Mouse (Mus musculus): ENCODE results near the gene Lhfp.
"Not testable (repeated sequence)": the region's sequence is repeated elsewhere in the genome, so short reads cannot be mapped to it uniquely, and the experiment has no call there.

The Lhfp gene

GRCm38 (mm10) chr3:53221531-53222272 is 180.4 kb downstream of the Lhfp start:
- no peak for DNase-seq

GRCm38 (mm10) chr3:53224141-53224540 is 182.8 kb downstream of the Lhfp start:
- no peak for DNase-seq

GRCm38 (mm10) chr3:53225774-53226173 is 184.4 kb downstream of the Lhfp start:
- peak; percentile 43 for DNase-seq

GRCm38 (mm10) chr3:53226223-53226622 is 184.9 kb downstream of the Lhfp start:
- no peak for DNase-seq

- DNase-seq: no peak
Measured at GRCm38 (mm10) chr3:53227866-53228265, 186.5 kb downstream of the Lhfp start.

- DNase-seq: no peak
Measured at GRCm38 (mm10) chr3:53230562-53230961, 189.2 kb downstream of the Lhfp start.

- no peak for DNase-seq
Measured at GRCm38 (mm10) chr3:53231112-53231511, 189.8 kb downstream of the Lhfp start.

GRCm38 (mm10) chr3:53232411-53232810 is 191.1 kb downstream of the Lhfp start:
- not testable (repeated sequence) for DNase-seq

GRCm38 (mm10) chr3:53234689-53235088 is 193.4 kb downstream of the Lhfp start:
- no peak for DNase-seq

GRCm38 (mm10) chr3:53236471-53236870 is 195.1 kb downstream of the Lhfp start:
- no peak for DNase-seq

- no peak for DNase-seq
Measured at GRCm38 (mm10) chr3:53240150-53240549, 198.8 kb downstream of the Lhfp start.

GRCm38 (mm10) chr3:53245571-53246208 is 204.4 kb downstream of the Lhfp start:
- DNase-seq: no peak

GRCm38 (mm10) chr3:53247102-53247501 is 205.8 kb downstream of the Lhfp start:
- peak; percentile 80 for DNase-seq

- DNase-seq: no peak
Measured at GRCm38 (mm10) chr3:53248158-53248874, 207.0 kb downstream of the Lhfp start.

- no peak for DNase-seq
Measured at GRCm38 (mm10) chr3:53252556-53252955, 211.2 kb downstream of the Lhfp start.

- DNase-seq: peak; percentile 40
Measured at GRCm38 (mm10) chr3:53253223-53253832, 212.0 kb downstream of the Lhfp start.

- peak; percentile 10 for DNase-seq
Measured at GRCm38 (mm10) chr3:53258657-53259158, 217.4 kb downstream of the Lhfp start.

GRCm38 (mm10) chr3:53266116-53266515 is 224.8 kb downstream of the Lhfp start:
- no peak for DNase-seq

- no peak for DNase-seq
Measured at GRCm38 (mm10) chr3:53267046-53267445, 225.7 kb downstream of the Lhfp start.

- no peak for DNase-seq
Measured at GRCm38 (mm10) chr3:53273220-53273619, 231.9 kb downstream of the Lhfp start.

- DNase-seq: no peak
Measured at GRCm38 (mm10) chr3:53277993-53278392, 236.7 kb downstream of the Lhfp start.

GRCm38 (mm10) chr3:53282005-53282404 is 240.7 kb downstream of the Lhfp start:
- not testable (repeated sequence) for DNase-seq

- no peak for DNase-seq
Measured at GRCm38 (mm10) chr3:53284023-53284422, 242.7 kb downstream of the Lhfp start.

Data from lung, postnatal 14 days (tissue).